Mouse (Mus musculus) spleen, adult 2 months (tissue): ENCODE measurements around the gene Mybpc2.

Source experiments
- CTCF ChIP-seq: fragments of 200-500 bp; IDR thresholded peaks from 2 replicates; pipeline ENCODE4 v1.5.1; 2011; ENCODE audit warnings: mild to moderate bottlenecking, inconsistent platforms; ENCODE audit not compliant: insufficient read depth, insufficient read length, insufficient replicate concordance; ENCODE audit errors: extremely low read depth
- POLR2A ChIP-seq: fragments of 200-500 bp; IDR thresholded peaks from 2 replicates; pipeline ENCODE4 v1.6.1; 2011; ENCODE audit warnings: low read depth, low read length, inconsistent platforms

DNA sequence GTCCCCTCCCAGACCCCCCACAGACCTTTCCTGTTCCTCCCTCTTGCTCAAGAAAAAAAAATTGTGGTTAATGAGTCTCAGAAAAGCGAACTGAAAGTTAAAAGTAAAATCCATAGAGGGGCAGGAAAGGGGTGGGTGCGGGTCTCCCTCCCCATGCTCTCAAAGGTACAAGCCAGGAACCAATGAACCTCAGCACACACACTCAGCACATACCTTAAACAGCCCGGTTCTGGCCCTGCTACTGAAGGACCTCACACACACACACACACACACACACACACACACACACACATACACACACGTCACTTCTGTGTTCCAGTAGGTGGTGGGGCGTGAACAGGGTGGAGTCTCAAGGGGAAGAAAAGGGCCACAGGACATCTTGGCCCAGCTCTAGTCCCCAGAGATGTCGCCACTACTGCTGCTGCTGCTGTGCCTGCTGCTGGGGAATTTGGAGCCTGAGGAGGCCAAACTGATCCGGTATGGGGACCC, 47.8 kb upstream of the Mybpc2 start, which contains the start of gene Napsa:
- TF ChIP-seq CTCF (no peak), POLR2A (peak; percentile 95)
